Mouse (Mus musculus) forebrain, postnatal 0 days (tissue): ENCODE results near the gene Rars2. TPM values are rescaled to one million over a fixed set of nuclear protein-coding genes. Genes with fewer than 3 reads are reported as not detected.
"Not testable (repeated sequence)": the region's sequence is repeated elsewhere in the genome, so short reads cannot be mapped to it uniquely, and the experiment has no call there.

Experiments used
- ATAC-seq: fragments of 200-750 bp; cut with Nextera tagmentation; 2 replicates; pipeline ENCODE4 v1.8.0; 2017; ENCODE audit warnings: mild to moderate bottlenecking, moderate library complexity
- DNase-seq: peaks from one replicate; pipeline ENCODE4 v3.0.0-alpha.2; 2015
- H3K27ac ChIP-seq: fragments of 300-500 bp; sonication (generic); 2 replicates; pipeline ENCODE4 v1.5.1; 2014; ENCODE audit warnings: low read depth, mild to moderate bottlenecking, antibody characterized with exemption, low read length, moderate library complexity, mixed read lengths
- H3K27me3 ChIP-seq: fragments of 300-500 bp; sonication (generic); 2 replicates; pipeline ENCODE4 v1.6.1; 2014; ENCODE audit warnings: mild to moderate bottlenecking, low read length, mixed read lengths; ENCODE audit not compliant: insufficient read depth
- H3K36me3 ChIP-seq: fragments of 300-500 bp; sonication (generic); 2 replicates; pipeline ENCODE4 v1.6.1; 2014; ENCODE audit warnings: mild to moderate bottlenecking, moderate library complexity; ENCODE audit not compliant: insufficient read depth
- H3K4me1 ChIP-seq: fragments of 300-500 bp; sonication (generic); 2 replicates; pipeline ENCODE4 v1.6.1; 2014; ENCODE audit warnings: antibody characterized with exemption; ENCODE audit not compliant: insufficient read depth
- H3K4me2 ChIP-seq: fragments of 300-500 bp; sonication (generic); 2 replicates; pipeline ENCODE4 v1.6.1; 2014; ENCODE audit warnings: low read depth, mild to moderate bottlenecking, moderate library complexity
- H3K4me3 ChIP-seq: fragments of 300-500 bp; sonication (generic); 2 replicates; pipeline ENCODE4 v1.5.1; 2014; ENCODE audit warnings: low read depth, low read length, mixed read lengths
- H3K9ac ChIP-seq: fragments of 300-500 bp; sonication (generic); 2 replicates; pipeline ENCODE4 v1.6.1; 2014; ENCODE audit warnings: mild to moderate bottlenecking
- H3K9me3 ChIP-seq: fragments of 300-500 bp; sonication (generic); 2 replicates; pipeline ENCODE4 v1.6.1; 2016; ENCODE audit warnings: low read length
- CTCF ChIP-seq: sonication (generic); IDR thresholded peaks from 2 replicates; pipeline ENCODE4 v1.5.1; 2016; ENCODE audit warnings: antibody characterized with exemption, control low read depth, low read depth
- WGBS: fragments of 180-500 bp; shearing (Covaris S2); extraction: QIAGEN DNeasy Blood & Tissue Kit; methylation state at CpG from one replicate; pipeline ENCODE4 v1.1.7; 2014; 5-methylcytosine and 5-hydroxymethylcytosine counted together
- polyA plus RNA-seq: library from polyadenylated mRNA; unstranded; fragments of >200 nt; fragmentation: Nextera tagmentation; extraction: Ambion mirVana; gene quantifications from 2 replicates; pipeline ENCODE4 v1.2.1, GENCODE M21; 2015
- total RNA-seq: library from RNA; depleted of rRNA; stranded (reverse); fragments of >200 nt; gene quantifications from 2 replicates; pipeline ENCODE4 v1.2.3, GENCODE M21; 2014; rRNA removed

The Rars2 gene
- 28.7 and 30.5 TPM in 2 replicates for total RNA-seq
- polyA plus RNA-seq: 42.4 and 48.8 TPM in 2 replicates

DNA sequence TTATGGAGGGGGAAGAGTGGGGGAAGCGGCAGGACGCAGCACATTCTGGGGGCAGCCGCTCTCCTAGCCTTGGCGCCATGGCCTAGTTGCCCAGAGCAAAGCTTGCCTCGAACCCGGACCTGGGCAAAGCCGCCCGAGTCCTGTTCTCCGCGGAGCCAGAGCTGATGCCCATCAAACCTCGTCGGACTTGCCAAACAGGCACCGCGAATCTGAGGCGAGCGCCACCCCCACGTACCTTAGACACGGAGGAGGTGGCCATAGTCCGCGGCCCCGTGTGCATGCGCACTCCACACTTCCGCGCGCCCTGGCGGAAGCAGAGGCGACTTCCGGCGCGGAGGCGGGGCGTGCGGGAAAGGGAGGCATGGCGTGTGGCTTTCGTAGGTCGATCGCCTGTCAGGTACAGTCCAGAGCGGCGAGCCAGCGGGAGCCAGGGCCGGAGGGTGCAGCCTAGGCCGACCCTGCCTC lies at the start of gene Rars2, which contains the start of gene Orc3:
Rars2 (plus strand) TSS at position 328 of the 465 bp plus-strand sequence.
Orc3 (minus strand) TSS at position 315 of the 465 bp plus-strand sequence.
- WGBS: under 1% methylated on average over 42 of the region's 42 CpGs
- peak; percentile 99 for ATAC-seq
- Histone ChIP-seq H3K4me2 (peak within 1 kb of the TSS; percentile 90), H3K9me3 (no peaks in the 10 kb centered on the region), H3K27me3 (no peaks in the 10 kb centered on the region), H3K36me3 (peaks cover 5% of the 10 kb centered on the region; the same call in 1 of the 2 replicates), H3K4me3 (peak within 1 kb of the TSS; percentile 87), H3K4me1 (peaks cover 16% of the 10 kb centered on the region), H3K9ac (peak within 1 kb of the TSS; percentile 85), H3K27ac (peak within 1 kb of the TSS; percentile 86)
- peak; percentile 62 for TF ChIP-seq CTCF
- DNase-seq: peak; percentile 92

DNA sequence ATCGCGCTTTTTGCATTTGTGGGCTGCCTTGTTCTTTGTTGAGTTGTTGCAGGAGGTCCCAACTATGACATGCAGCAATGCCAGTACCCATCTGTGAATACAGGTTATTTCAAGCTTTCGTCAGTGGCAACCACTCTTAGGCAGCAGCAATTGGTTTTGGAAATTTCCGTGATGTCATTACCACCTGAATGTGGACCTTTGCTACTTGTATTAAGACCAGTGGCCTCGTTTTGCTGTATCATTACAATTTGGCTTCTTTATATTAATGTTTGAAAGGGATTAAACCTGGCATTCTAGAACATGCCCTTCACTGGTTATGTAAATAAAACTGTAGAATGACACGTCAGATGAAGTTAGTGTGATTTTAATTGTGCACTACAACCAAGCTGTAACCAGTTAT lies 48.5 kb upstream of the Rars2 start:
- DNase-seq (no peak), ATAC-seq (no peak)
- Histone ChIP-seq H3K9ac (no peak overlapping the region), H3K4me1 (no peaks in the 10 kb centered on the region), H3K27me3 (no peaks in the 10 kb centered on the region), H3K9me3 (no peaks in the 10 kb centered on the region), H3K27ac (no peak overlapping the region), H3K36me3 (peaks cover 57% of the 10 kb centered on the region), H3K4me2 (no peak overlapping the region), H3K4me3 (no peak overlapping the region)
- no peak for TF ChIP-seq CTCF
- WGBS: 90% methylated on average over 6 of the region's 6 CpGs

- no peak for TF ChIP-seq CTCF
- peaks cover 63% of the 10 kb centered on the region for H3K36me3 ChIP-seq
- no peak overlapping the region for H3K9ac ChIP-seq
- no peak overlapping the region for H3K27ac ChIP-seq
- ATAC-seq (no peak), DNase-seq (no peak)
- no peaks in the 10 kb centered on the region for H3K27me3 ChIP-seq
- no peaks in the 10 kb centered on the region for H3K4me1 ChIP-seq
- no peak overlapping the region for H3K4me3 ChIP-seq
- WGBS: 80% methylated on average over 2 of the region's 2 CpGs
- no peaks in the 10 kb centered on the region for H3K9me3 ChIP-seq
- H3K4me2 ChIP-seq: no peak overlapping the region
These were observed 41.9 kb upstream of the Rars2 start for GRCm38 (mm10) chr4:34572876-34573275.

- no peaks in the 10 kb centered on the region for H3K9me3 ChIP-seq
- H3K36me3 ChIP-seq: peaks cover 48% of the 10 kb centered on the region
- peak; percentile 44 for TF ChIP-seq CTCF
- DNase-seq (no peak), ATAC-seq (peak; percentile 61; the same call in 1 of the 2 replicates)
- no peaks in the 10 kb centered on the region for H3K4me1 ChIP-seq
- H3K4me2 ChIP-seq: no peak overlapping the region
- H3K4me3 ChIP-seq: no peak overlapping the region
- H3K27ac ChIP-seq: no peak overlapping the region
- H3K27me3 ChIP-seq: no peaks in the 10 kb centered on the region
- H3K9ac ChIP-seq: no peak overlapping the region
- WGBS: 88% methylated on average over 2 of the region's 2 CpGs
These were observed 37.7 kb upstream of the Rars2 start for GRCm38 (mm10) chr4:34577028-34577427.

DNA sequence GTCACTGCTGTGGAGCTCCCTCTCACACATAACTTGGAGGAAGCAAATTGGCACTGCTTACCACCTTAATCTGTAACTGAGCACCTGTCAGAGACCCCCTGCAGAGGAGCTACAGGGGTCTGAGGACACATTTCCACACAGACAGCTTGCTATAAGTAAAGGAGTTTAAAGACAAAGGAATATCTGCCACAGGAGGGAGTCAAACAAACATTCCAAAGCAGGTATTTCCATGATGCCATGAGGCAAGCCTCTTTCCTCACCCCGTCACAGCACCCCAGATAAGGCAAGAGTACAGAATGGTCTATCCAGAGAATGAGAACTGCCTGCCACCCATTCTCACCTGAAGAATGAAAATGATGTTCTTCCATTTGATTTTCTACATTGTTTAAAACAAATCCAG lies 35.5 kb upstream of the Rars2 start:
- Histone ChIP-seq H3K9me3 (no peaks in the 10 kb centered on the region), H3K4me1 (no peaks in the 10 kb centered on the region), H3K4me3 (no peak overlapping the region), H3K27me3 (no peaks in the 10 kb centered on the region), H3K36me3 (peaks cover 53% of the 10 kb centered on the region), H3K9ac (no peak overlapping the region), H3K4me2 (no peak overlapping the region), H3K27ac (no peak overlapping the region)
- WGBS: 82% methylated on average over 1 of the region's 1 CpGs
- no peak for DNase-seq
- no peak for ATAC-seq
- no peak for TF ChIP-seq CTCF

- ATAC-seq, H3K4me1 ChIP-seq, H3K9ac ChIP-seq, H3K9me3 ChIP-seq, DNase-seq, H3K4me2 ChIP-seq, H3K27ac ChIP-seq, H3K4me3 ChIP-seq, H3K27me3 ChIP-seq: not testable (repeated sequence)
- 79% methylated on average over 1 of the region's 1 CpGs for WGBS
- H3K36me3 ChIP-seq: peaks cover 43% of the 10 kb centered on the region
These were observed 33.3 kb upstream of the Rars2 start for GRCm38 (mm10) chr4:34581489-34581888.

DNA sequence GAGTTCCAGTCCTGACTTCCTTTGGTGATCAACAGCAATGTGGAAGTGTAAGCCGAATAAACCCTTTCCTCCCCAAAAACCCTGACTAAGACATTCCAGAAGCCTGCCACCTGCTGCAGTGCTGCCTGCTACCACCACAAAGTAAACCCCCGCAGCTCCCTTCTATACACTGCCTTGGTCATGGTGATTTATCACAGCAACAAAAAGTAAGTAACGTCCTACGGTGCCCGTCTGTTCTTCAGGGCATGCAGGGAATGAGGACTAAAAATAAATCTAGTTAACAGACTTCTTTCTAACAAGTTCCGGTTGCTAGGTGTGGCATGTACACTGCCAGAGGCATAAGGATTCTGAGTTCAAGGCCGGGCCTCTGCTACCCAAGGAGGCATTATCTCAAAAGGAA lies 32.8 kb upstream of the Rars2 start:
- Histone ChIP-seq H3K27ac (no peak overlapping the region), H3K4me3 (no peak overlapping the region), H3K4me2 (no peak overlapping the region), H3K9me3 (no peaks in the 10 kb centered on the region), H3K4me1 (no peaks in the 10 kb centered on the region), H3K27me3 (no peaks in the 10 kb centered on the region), H3K9ac (no peak overlapping the region), H3K36me3 (peaks cover 41% of the 10 kb centered on the region)
- no peak for ATAC-seq
- WGBS: 84% methylated on average over 7 of the region's 7 CpGs
- no peak for TF ChIP-seq CTCF
- no peak for DNase-seq

- no peaks in the 10 kb centered on the region for H3K9me3 ChIP-seq
- ATAC-seq: peak; percentile 16; the same call in 1 of the 2 replicates
- no peak overlapping the region for H3K4me2 ChIP-seq
- no peak for TF ChIP-seq CTCF
- no peaks in the 10 kb centered on the region for H3K27me3 ChIP-seq
- H3K36me3 ChIP-seq: peaks cover 43% of the 10 kb centered on the region
- H3K27ac ChIP-seq: no peak overlapping the region
- WGBS: 62% methylated on average over 5 of the region's 5 CpGs
- H3K4me3 ChIP-seq: no peak overlapping the region
- no peak for DNase-seq
- H3K9ac ChIP-seq: no peak overlapping the region
- H3K4me1 ChIP-seq: no peaks in the 10 kb centered on the region
These were observed 32.3 kb upstream of the Rars2 start for GRCm38 (mm10) chr4:34582476-34582875.
